Mouse (Mus musculus): ENCODE data around the gene Adprhl1. TPM values are rescaled to one million over a fixed set of nuclear protein-coding genes. Genes with fewer than 3 reads are reported as not detected.

Adprhl1 gene
- polyA plus RNA-seq, 1 experiment from 2014 or later, result 18.1 TPM

- 70% methylated on average over 10 of the region's 10 CpGs for WGBS
- H3K4me2 ChIP-seq (ENCODE audit: low read depth, low read length), result no peak overlapping the region
- H3K9ac ChIP-seq (ENCODE audit: low read depth, low read length), result no peak overlapping the region
- H3K9me3 ChIP-seq (ENCODE audit: control insufficient read depth, low read length), result no peaks in the 10 kb centered on the region
- ATAC-seq (ENCODE audit: low read depth) (no peak), DNase-seq (ENCODE audit: low spot score) (no peak)
- no peaks in the 10 kb centered on the region for H3K27me3 ChIP-seq (replicated peaks; ENCODE audit: control insufficient read depth, insufficient read depth, low read length)
- H3K27ac ChIP-seq (replicated peaks; ENCODE audit: low read depth, low read length), result no peak overlapping the region
- H3K4me1 ChIP-seq (ENCODE audit: control insufficient read depth, insufficient read depth, low read length), result no peaks in the 10 kb centered on the region
- no peaks in the 10 kb centered on the region for H3K36me3 ChIP-seq (ENCODE audit: control insufficient read depth, insufficient read depth, low read length)
- H3K4me3 ChIP-seq (ENCODE audit: low read depth, low read length), result no peak overlapping the region
Observed at GRCm38 (mm10) chr8:13242985-13243870, 10.7 kb downstream of the Adprhl1 start.

DNA sequence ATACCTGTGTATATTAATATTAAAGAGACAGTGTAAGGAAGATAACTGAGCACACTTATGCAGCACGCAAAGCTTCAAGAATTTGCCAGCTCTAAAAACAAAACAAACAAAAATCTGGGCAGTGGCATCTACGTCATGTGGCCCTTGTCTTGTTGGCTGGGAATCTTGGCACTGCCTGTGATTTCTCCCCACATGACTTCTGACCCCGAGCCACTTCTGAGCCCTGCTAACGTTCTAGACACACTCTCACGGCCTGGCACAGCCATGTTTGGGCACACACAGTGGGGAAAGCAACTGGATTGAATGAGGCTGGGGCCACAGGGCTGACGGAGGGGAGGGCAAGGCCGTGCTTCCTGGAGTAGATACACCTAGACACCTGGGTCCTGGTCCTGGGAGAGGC, 13.3 kb downstream of the Adprhl1 start:
- ATAC-seq (ENCODE audit: low read depth) (no peak), DNase-seq (ENCODE audit: low spot score) (no peak)
- Histone ChIP-seq H3K36me3 (ENCODE audit: control insufficient read depth, insufficient read depth, low read length) (no peaks in the 10 kb centered on the region), H3K9me3 (ENCODE audit: control insufficient read depth, low read length) (no peaks in the 10 kb centered on the region), H3K27ac (replicated peaks; ENCODE audit: low read depth, low read length) (no peak overlapping the region), H3K4me2 (ENCODE audit: low read depth, low read length) (no peak overlapping the region), H3K4me3 (ENCODE audit: low read depth, low read length) (no peak overlapping the region), H3K27me3 (replicated peaks; ENCODE audit: control insufficient read depth, insufficient read depth, low read length) (no peaks in the 10 kb centered on the region), H3K4me1 (ENCODE audit: control insufficient read depth, insufficient read depth, low read length) (no peaks in the 10 kb centered on the region), H3K9ac (ENCODE audit: low read depth, low read length) (no peak overlapping the region)
- WGBS, result 82% methylated on average over 7 of the region's 7 CpGs

GRCm38 (mm10) chr8:13240055-13240454, 13.9 kb downstream of the Adprhl1 start:
- H3K36me3 ChIP-seq (ENCODE audit: control insufficient read depth, insufficient read depth, low read length), result no peaks in the 10 kb centered on the region
- H3K4me2 ChIP-seq (ENCODE audit: low read depth, low read length), result no peak overlapping the region
- no peak overlapping the region for H3K27ac ChIP-seq (replicated peaks; ENCODE audit: low read depth, low read length)
- H3K9me3 ChIP-seq (ENCODE audit: control insufficient read depth, low read length), result no peaks in the 10 kb centered on the region
- H3K9ac ChIP-seq (ENCODE audit: low read depth, low read length), result no peak overlapping the region
- 83% methylated on average over 9 of the region's 9 CpGs for WGBS
- H3K27me3 ChIP-seq (replicated peaks; ENCODE audit: control insufficient read depth, insufficient read depth, low read length), result no peaks in the 10 kb centered on the region
- DNase-seq (ENCODE audit: low spot score) (no peak), ATAC-seq (ENCODE audit: low read depth) (no peak)
- no peaks in the 10 kb centered on the region for H3K4me1 ChIP-seq (ENCODE audit: control insufficient read depth, insufficient read depth, low read length)
- H3K4me3 ChIP-seq (ENCODE audit: low read depth, low read length), result no peak overlapping the region

- Histone ChIP-seq H3K27me3 (replicated peaks; ENCODE audit: control insufficient read depth, insufficient read depth, low read length) (no peaks in the 10 kb centered on the region), H3K9me3 (ENCODE audit: control insufficient read depth, low read length) (no peaks in the 10 kb centered on the region)
- WGBS, result 91% methylated on average over 13 of the region's 13 CpGs
Observed at GRCm38 (mm10) chr8:13234803-13235202, 19.2 kb downstream of the Adprhl1 start.

GRCm38 (mm10) chr8:13230471-13230870, 23.5 kb downstream of the Adprhl1 start:
- Histone ChIP-seq H3K4me3 (ENCODE audit: low read depth, low read length) (no peak overlapping the region), H3K27ac (replicated peaks; ENCODE audit: low read depth, low read length) (no peak overlapping the region), H3K27me3 (replicated peaks; ENCODE audit: control insufficient read depth, insufficient read depth, low read length) (no peaks in the 10 kb centered on the region), H3K9me3 (ENCODE audit: control insufficient read depth, low read length) (no peaks in the 10 kb centered on the region), H3K36me3 (ENCODE audit: control insufficient read depth, insufficient read depth, low read length) (no peaks in the 10 kb centered on the region), H3K4me2 (ENCODE audit: low read depth, low read length) (no peak overlapping the region), H3K9ac (ENCODE audit: low read depth, low read length) (no peak overlapping the region), H3K4me1 (ENCODE audit: control insufficient read depth, insufficient read depth, low read length) (no peaks in the 10 kb centered on the region)
- DNase-seq (ENCODE audit: low spot score), result no peak
- 89% methylated on average over 4 of the region's 4 CpGs for WGBS
- no peak for ATAC-seq (ENCODE audit: low read depth)

More at GRCm38 (mm10) chr8:13234803-13235202, 19.2 kb downstream of the Adprhl1 start:
- DNase-seq (ENCODE audit: low spot score) (no peak), ATAC-seq (ENCODE audit: low read depth) (no peak)
- H3K27ac ChIP-seq (replicated peaks; ENCODE audit: low read depth, low read length), result no peak overlapping the region
- H3K4me2 ChIP-seq (ENCODE audit: low read depth, low read length), result no peak overlapping the region
- H3K9ac ChIP-seq (ENCODE audit: low read depth, low read length), result no peak overlapping the region
- no peaks in the 10 kb centered on the region for H3K4me1 ChIP-seq (ENCODE audit: control insufficient read depth, insufficient read depth, low read length)
- no peak overlapping the region for H3K4me3 ChIP-seq (ENCODE audit: low read depth, low read length)
- no peaks in the 10 kb centered on the region for H3K36me3 ChIP-seq (ENCODE audit: control insufficient read depth, insufficient read depth, low read length)

GRCm38 (mm10) chr8:13229802-13230201, 24.2 kb downstream of the Adprhl1 start:
- no peak for ATAC-seq (ENCODE audit: low read depth)

DNA sequence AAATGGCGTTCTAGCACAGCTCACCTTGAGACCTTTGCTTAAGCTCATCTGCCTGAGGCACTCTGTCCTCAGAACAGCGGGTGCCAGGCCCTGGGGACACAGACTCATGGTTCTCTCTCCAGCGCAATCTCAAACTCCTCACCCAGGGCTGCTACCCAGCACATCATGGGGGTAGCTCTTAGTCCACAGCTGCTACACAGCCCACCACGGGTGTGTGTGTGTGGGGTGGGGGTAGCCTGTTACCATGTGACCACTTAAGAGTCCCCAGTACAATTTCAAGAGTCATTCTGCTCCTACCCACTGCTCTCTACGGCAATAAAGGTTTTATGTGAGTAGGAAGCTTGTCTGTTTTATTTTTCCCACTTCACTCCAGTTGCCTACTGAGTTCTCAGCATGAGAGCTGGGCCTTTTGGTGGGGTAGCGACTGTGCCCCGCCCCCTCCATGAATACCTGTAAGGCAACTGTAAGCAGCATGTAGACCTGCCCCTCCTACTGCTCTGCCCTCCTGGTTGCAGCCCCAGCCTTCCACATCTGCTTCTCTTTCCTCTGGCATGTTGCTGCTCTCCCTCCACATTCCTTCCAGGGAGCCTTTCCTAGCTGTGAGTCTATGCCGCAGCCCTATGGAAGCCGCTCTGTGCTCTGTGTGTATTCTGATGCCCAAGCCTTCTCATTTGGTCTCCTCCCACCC, 24.9 kb downstream of the Adprhl1 start:
- no peak overlapping the region for H3K4me3 ChIP-seq (ENCODE audit: low read depth, low read length)
- no peak overlapping the region for H3K9ac ChIP-seq (ENCODE audit: low read depth, low read length)
- no peaks in the 10 kb centered on the region for H3K4me1 ChIP-seq (ENCODE audit: control insufficient read depth, insufficient read depth, low read length)
- DNase-seq (ENCODE audit: low spot score) (no peak), ATAC-seq (ENCODE audit: low read depth) (no peak)
- H3K27me3 ChIP-seq (replicated peaks; ENCODE audit: control insufficient read depth, insufficient read depth, low read length), result no peaks in the 10 kb centered on the region
- no peaks in the 10 kb centered on the region for H3K9me3 ChIP-seq (ENCODE audit: control insufficient read depth, low read length)
- no peaks in the 10 kb centered on the region for H3K36me3 ChIP-seq (ENCODE audit: control insufficient read depth, insufficient read depth, low read length)
- no peak overlapping the region for H3K4me2 ChIP-seq (ENCODE audit: low read depth, low read length)
- no peak overlapping the region for H3K27ac ChIP-seq (replicated peaks; ENCODE audit: low read depth, low read length)
- 40% methylated on average over 9 of the region's 9 CpGs for WGBS

More at GRCm38 (mm10) chr8:13229802-13230201, 24.2 kb downstream of the Adprhl1 start:
- H3K4me1 ChIP-seq (ENCODE audit: control insufficient read depth, insufficient read depth, low read length), result no peaks in the 10 kb centered on the region
- DNase-seq (ENCODE audit: low spot score), result no peak
- H3K27ac ChIP-seq (replicated peaks; ENCODE audit: low read depth, low read length), result no peak overlapping the region
- H3K36me3 ChIP-seq (ENCODE audit: control insufficient read depth, insufficient read depth, low read length), result no peaks in the 10 kb centered on the region
- no peaks in the 10 kb centered on the region for H3K9me3 ChIP-seq (ENCODE audit: control insufficient read depth, low read length)
- no peak overlapping the region for H3K4me2 ChIP-seq (ENCODE audit: low read depth, low read length)
- H3K9ac ChIP-seq (ENCODE audit: low read depth, low read length), result no peak overlapping the region
- 86% methylated on average over 12 of the region's 12 CpGs for WGBS
- H3K27me3 ChIP-seq (replicated peaks; ENCODE audit: control insufficient read depth, insufficient read depth, low read length), result no peaks in the 10 kb centered on the region
- H3K4me3 ChIP-seq (ENCODE audit: low read depth, low read length), result no peak overlapping the region

DNA sequence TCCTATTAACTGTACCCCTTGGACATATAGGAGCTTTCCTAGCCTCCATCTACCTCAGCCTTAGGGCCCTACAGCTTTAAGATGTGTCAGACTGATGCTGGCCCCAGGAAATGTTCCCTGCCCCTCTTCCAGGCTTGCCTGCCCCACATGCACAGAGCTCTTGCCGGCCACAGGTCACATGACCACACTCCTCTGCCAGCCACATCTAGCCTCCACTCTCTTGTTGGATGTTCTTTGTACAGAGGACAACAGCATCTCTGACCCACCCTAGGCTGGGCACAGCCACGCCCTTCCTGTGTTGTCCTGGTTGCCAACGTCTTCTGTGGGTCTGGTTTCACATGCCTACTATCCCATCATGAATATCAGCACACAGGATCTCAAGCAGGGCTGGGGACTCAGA, 26.8 kb downstream of the Adprhl1 start:
- Histone ChIP-seq H3K4me1 (ENCODE audit: control insufficient read depth, insufficient read depth, low read length) (no peaks in the 10 kb centered on the region), H3K36me3 (ENCODE audit: control insufficient read depth, insufficient read depth, low read length) (no peaks in the 10 kb centered on the region), H3K4me2 (ENCODE audit: low read depth, low read length) (no peak overlapping the region), H3K27ac (replicated peaks; ENCODE audit: low read depth, low read length) (no peak overlapping the region), H3K9ac (ENCODE audit: low read depth, low read length) (no peak overlapping the region), H3K27me3 (replicated peaks; ENCODE audit: control insufficient read depth, insufficient read depth, low read length) (no peaks in the 10 kb centered on the region), H3K9me3 (ENCODE audit: control insufficient read depth, low read length) (no peaks in the 10 kb centered on the region), H3K4me3 (ENCODE audit: low read depth, low read length) (no peak overlapping the region)
- no peak for DNase-seq (ENCODE audit: low spot score)
- no peak for ATAC-seq (ENCODE audit: low read depth)
- 50% methylated on average over 3 of the region's 3 CpGs for WGBS
